Mouse (Mus musculus) cerebellum, adult 2 months (tissue): ENCODE results near the gene Usp49.

ENCODE experiments used
- CTCF ChIP-seq: fragments of 200-500 bp; IDR thresholded peaks from 2 replicates; pipeline ENCODE4 v1.5.1; 2011; ENCODE audit warnings: low read depth, mild to moderate bottlenecking, control low read depth, low read length, moderate library complexity, borderline replicate concordance; ENCODE audit not compliant: insufficient read depth
- POLR2A ChIP-seq: fragments of 200-500 bp; IDR thresholded peaks from 2 replicates; pipeline ENCODE4 v1.6.1; 2011; ENCODE audit warnings: low read length, control low read depth, borderline replicate concordance; ENCODE audit not compliant: insufficient read depth

- TF ChIP-seq CTCF (peak; percentile 34; the same call in 1 of the 2 replicates), POLR2A (no peak)
Measured at GRCm38 (mm10) chr17:47646683-47647082, 16.2 kb downstream of the Usp49 start.
